Mouse (Mus musculus): ENCODE data around the gene Zfp185. TPM values are rescaled to one million over a fixed set of nuclear protein-coding genes. Genes with fewer than 3 reads are reported as not detected.
"Not testable (repeated sequence)": the region's sequence is repeated elsewhere in the genome, so short reads cannot be mapped to it uniquely, and the experiment has no call there.

Zfp185 gene
- polyA plus RNA-seq, 1 experiment from 2014 or later = 6.9 TPM

DNA sequence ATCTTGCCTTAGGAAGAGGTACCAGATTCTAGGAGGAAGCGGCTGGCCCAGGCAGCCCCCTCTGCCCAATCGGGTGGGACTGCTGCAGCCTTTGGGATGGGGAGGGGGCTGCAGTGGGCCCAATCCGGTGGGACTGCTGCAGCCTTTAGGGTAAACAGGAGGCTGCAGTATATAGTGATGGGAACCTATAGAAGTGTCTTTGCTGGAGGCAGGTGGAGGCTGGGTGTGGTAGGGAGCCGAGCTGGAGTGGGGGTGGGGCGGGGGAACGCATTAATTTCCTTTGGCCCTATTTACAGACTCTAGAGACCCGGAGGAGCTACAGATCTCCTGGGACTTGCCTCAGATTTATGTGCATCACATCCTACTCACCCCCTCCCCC lies 77.3 kb downstream of the Zfp185 start, which contains the start of gene Pnma3:
Gene Pnma3, plus strand, starts transcription at position 373 of the 379 bp plus-strand sequence.
- Histone ChIP-seq H3K4me3 (peak within 1 kb of the TSS; percentile 31), H3K9me3 (replicated peaks) (no peaks in the 10 kb centered on the region), H3K9ac (peak within 1 kb of the TSS; percentile 51), H3K27me3 (0 out of 2 replicates have a peak, but pooled peaks cover 6% of the 10 kb centered on the region), H3K27ac (no peak within 1 kb of the TSS), H3K4me1 (0 out of 2 replicates have a peak, but pooled peaks cover 5% of the 10 kb centered on the region), H3K36me3 (no peaks in the 10 kb centered on the region), H3K4me2 (replicated peaks) (peak within 1 kb of the TSS; percentile 57)
- WGBS = 47% methylated on average over 6 of the region's 7 CpGs
- no peak; the same call in 1 of the 2 replicates for ATAC-seq (ENCODE audit: low FRiP score)

DNA sequence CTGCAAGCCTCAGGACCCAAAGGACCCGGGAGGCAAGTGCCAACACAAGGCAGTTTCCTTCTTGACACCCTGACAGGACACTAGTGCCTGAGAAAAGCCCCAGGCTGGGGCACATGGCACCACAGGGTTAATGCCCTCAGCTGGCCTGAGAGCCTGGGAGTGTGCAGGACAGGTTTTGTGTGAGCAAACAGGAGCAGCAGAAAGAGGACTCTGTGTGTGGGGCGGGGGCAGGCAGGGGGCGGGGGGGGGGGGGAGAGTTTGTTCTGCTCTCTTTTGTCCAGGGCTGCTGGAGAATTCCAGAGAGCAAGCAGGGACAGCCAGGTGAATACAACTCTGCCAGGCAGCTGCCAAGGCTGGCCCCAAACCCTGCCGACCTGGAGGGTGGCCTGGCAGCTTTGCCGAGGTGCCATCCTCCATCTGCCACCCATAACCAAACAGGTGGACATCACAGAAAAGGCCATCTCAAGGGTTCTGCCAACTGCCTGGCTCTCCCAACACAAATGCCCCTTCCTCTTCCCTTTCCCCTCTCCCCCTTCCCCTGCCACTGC lies 79.7 kb downstream of the Zfp185 start:
- H3K9me3 ChIP-seq (replicated peaks); H3K4me2 ChIP-seq (replicated peaks); H3K27me3 ChIP-seq; H3K27ac ChIP-seq; H3K4me3 ChIP-seq; H3K4me1 ChIP-seq; ATAC-seq (ENCODE audit: low FRiP score); H3K9ac ChIP-seq; H3K36me3 ChIP-seq: not testable (repeated sequence)
- WGBS = 50% methylated on average over 1 of the region's 5 CpGs

MicroRNAs within 50 kb of the gene (microRNA counts, 519-probe panel; counts per million panel counts)
- 470 counts per million, percentile 58 among the panel's probes with 10 or more counts for microRNA mmu-miR-2137

Small RNAs within 50 kb of the gene (microRNA-seq; reads per million reads assigned to microRNA genes)
- 1.9 reads per million for gene Mir2137

Other genes starting within 250 kb of the Zfp185 start
- 1.7 TPM in 2 replicates for gene Gabrq, start 162.2 kb upstream of the Zfp185 start, polyA plus RNA-seq (2016; fragmentation: Nextera tagmentation; extraction: Ambion mirVana)
- 86.6 and 106 TPM in 2 replicates for gene Cetn2, start 68.9 kb upstream of the Zfp185 start, polyA plus RNA-seq (2016; fragmentation: Nextera tagmentation; extraction: Ambion mirVana)
- gene Nsdhl, start 68.8 kb upstream of the Zfp185 start, polyA plus RNA-seq (2016; fragmentation: Nextera tagmentation; extraction: Ambion mirVana) = 35.8 and 37.6 TPM in 2 replicates
- 0.09 TPM in 1 of 2 replicates, not detected in the other for gene Pnma5, start 49.8 kb downstream of the Zfp185 start, polyA plus RNA-seq (2016; fragmentation: Nextera tagmentation; extraction: Ambion mirVana)
- 1.1 TPM in 2 replicates for gene Pnma3, start 77.4 kb downstream of the Zfp185 start, polyA plus RNA-seq (2016; fragmentation: Nextera tagmentation; extraction: Ambion mirVana)
- 0.97 and 1.0 TPM in 2 replicates for gene Xlr4a, start 95.1 kb downstream of the Zfp185 start, polyA plus RNA-seq (2016; fragmentation: Nextera tagmentation; extraction: Ambion mirVana)
- 4.2 and 6.4 TPM in 2 replicates for gene Xlr3a, start 109.8 kb downstream of the Zfp185 start, polyA plus RNA-seq (2016; fragmentation: Nextera tagmentation; extraction: Ambion mirVana)
- gene Gm14685, start 129.7 kb downstream of the Zfp185 start, polyA plus RNA-seq (2016; fragmentation: Nextera tagmentation; extraction: Ambion mirVana) = 0.45 TPM in 1 of 2 replicates, not detected in the other
- gene Xlr5b, start 161.5 kb downstream of the Zfp185 start, polyA plus RNA-seq (2016; fragmentation: Nextera tagmentation; extraction: Ambion mirVana) = not detected in 2 replicates
- 0.15 and 0.51 TPM in 2 replicates for gene DXBay18, start 162.1 kb downstream of the Zfp185 start, polyA plus RNA-seq (2016; fragmentation: Nextera tagmentation; extraction: Ambion mirVana)
- not detected in 2 replicates for gene Spin2d, start 189.7 kb downstream of the Zfp185 start, polyA plus RNA-seq (2016; fragmentation: Nextera tagmentation; extraction: Ambion mirVana)
- gene Xlr3b, start 204.9 kb downstream of the Zfp185 start, polyA plus RNA-seq (2016; fragmentation: Nextera tagmentation; extraction: Ambion mirVana) = 18.8 and 20.3 TPM in 2 replicates
- gene Xlr4b, start 227.0 kb downstream of the Zfp185 start, polyA plus RNA-seq (2016; fragmentation: Nextera tagmentation; extraction: Ambion mirVana) = 0.63 and 1.2 TPM in 2 replicates
- gene F8a, start 241.0 kb downstream of the Zfp185 start, polyA plus RNA-seq (2016; fragmentation: Nextera tagmentation; extraction: Ambion mirVana) = 25.0 and 26.1 TPM in 2 replicates

Data from hindbrain, embryonic 12.5 days (tissue).